Mouse (Mus musculus): ENCODE measurements around the gene Tenm4.

DNA sequence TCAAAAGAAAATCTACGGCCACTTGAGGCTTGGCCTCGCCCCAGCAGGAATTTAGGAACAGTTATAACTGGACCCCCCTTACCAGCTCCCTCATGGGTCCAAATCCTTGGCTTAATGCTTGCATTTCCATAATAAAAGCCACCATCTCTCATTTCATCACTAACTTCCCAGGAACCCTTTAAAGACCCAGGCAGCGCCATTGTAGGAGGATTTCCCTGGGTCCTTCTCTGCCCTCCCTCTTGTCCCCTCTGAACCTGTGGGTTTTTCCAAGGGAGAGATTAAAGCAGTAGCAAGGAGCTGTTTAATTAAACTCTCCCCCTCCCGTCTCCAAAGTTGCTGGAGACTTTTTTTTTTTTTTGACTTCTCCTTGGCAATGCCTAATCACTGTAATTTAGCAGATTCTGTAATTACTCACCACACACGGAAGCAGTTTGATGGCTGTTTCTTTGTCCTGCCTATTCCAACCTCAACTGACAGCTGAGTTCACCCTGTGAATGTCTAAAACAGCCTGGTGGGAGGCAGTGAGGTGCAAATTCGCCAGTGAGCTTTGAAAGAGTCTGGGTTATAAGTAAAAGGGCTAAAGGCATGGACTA, 501.4 kb downstream of the Tenm4 start:
- TF ChIP-seq CTCF (IDR thresholded peaks at IDR 0.05; ENCODE audit: low read depth), result no peak
- no peak for TF ChIP-seq EP300 (IDR thresholded peaks at IDR 0.05; ENCODE audit: low read depth)

Measured in liver, embryonic 14.5 days (tissue).